Mouse (Mus musculus) midbrain, postnatal 0 days (tissue): ENCODE measurements around the gene Il31ra. TPM values are rescaled to one million over a fixed set of nuclear protein-coding genes. Genes with fewer than 3 reads are reported as not detected.

Experiments
- ATAC-seq: fragments of 200-750 bp; cut with Nextera tagmentation; 2 replicates; pipeline ENCODE4 v1.8.0; 2017; ENCODE audit warnings: moderate number of reproducible peaks, mild to moderate bottlenecking, moderate TSS enrichment, moderate library complexity; ENCODE audit not compliant: low FRiP score
- DNase-seq: peaks from one replicate; pipeline ENCODE4 v3.0.0-alpha.2; 2015; ENCODE audit warnings: low spot score
- H3K27ac ChIP-seq: fragments of 300-500 bp; sonication (generic); 2 replicates; pipeline ENCODE4 v1.5.1; 2014; ENCODE audit warnings: low read depth, mild to moderate bottlenecking, low read length, mixed read lengths
- H3K27me3 ChIP-seq: fragments of 300-500 bp; sonication (generic); 2 replicates; pipeline ENCODE4 v1.6.1; 2014; ENCODE audit warnings: low read length, control low read depth, mixed read lengths; ENCODE audit not compliant: insufficient read depth
- H3K36me3 ChIP-seq: fragments of 300-500 bp; sonication (generic); 2 replicates; pipeline ENCODE4 v1.6.1; 2014; ENCODE audit warnings: low read length, control low read depth, mixed read lengths; ENCODE audit not compliant: insufficient read depth
- H3K4me1 ChIP-seq: fragments of 300-500 bp; sonication (generic); 2 replicates; pipeline ENCODE4 v1.6.1; 2014; ENCODE audit warnings: mild to moderate bottlenecking, control low read depth, antibody characterized with exemption, low read length, mixed read lengths; ENCODE audit not compliant: insufficient read depth
- H3K4me2 ChIP-seq: fragments of 300-500 bp; sonication (generic); 2 replicates; pipeline ENCODE4 v1.6.1; 2014; ENCODE audit warnings: low read depth, mild to moderate bottlenecking, low read length, mixed read lengths; ENCODE audit not compliant: poor library complexity, severe bottlenecking
- H3K4me3 ChIP-seq: fragments of 300-500 bp; sonication (generic); 2 replicates; pipeline ENCODE4 v1.5.1; 2014; ENCODE audit warnings: low read depth, mild to moderate bottlenecking, low read length, moderate library complexity
- H3K9ac ChIP-seq: fragments of 300-500 bp; sonication (generic); replicated peaks from 2 replicates; pipeline ENCODE4 v1.6.1; 2014; ENCODE audit warnings: mild to moderate bottlenecking, low read length, moderate library complexity, mixed read lengths; ENCODE audit not compliant: poor library complexity, severe bottlenecking
- H3K9me3 ChIP-seq: fragments of 300-500 bp; sonication (generic); 2 replicates; pipeline ENCODE4 v1.6.1; 2016; ENCODE audit warnings: low read length, control low read depth
- CTCF ChIP-seq: IDR thresholded peaks from 2 replicates; pipeline ENCODE4 v1.5.1; 2016; ENCODE audit warnings: antibody characterized with exemption, mild to moderate bottlenecking
- WGBS: fragments of 180-500 bp; shearing (Covaris S2); extraction: QIAGEN DNeasy Blood & Tissue Kit; methylation state at CpG from one replicate; pipeline ENCODE4 v1.1.7; 2014; 5-methylcytosine and 5-hydroxymethylcytosine counted together
- polyA plus RNA-seq: library from polyadenylated mRNA; unstranded; fragments of >200 nt; fragmentation: Nextera tagmentation; extraction: Ambion mirVana; gene quantifications from 2 replicates; pipeline ENCODE4 v1.2.1, GENCODE M21; 2015
- total RNA-seq: library from RNA; depleted of rRNA; stranded (reverse); fragments of >200 nt; gene quantifications from 2 replicates; pipeline ENCODE4 v1.2.3, GENCODE M21; 2014

The Il31ra gene
- total and polyA plus RNA-seq, 2 experiments from 2014 or later: 0.05 to 0.07 TPM

GRCm38 (mm10) chr13:112510437-112511212, 83.5 kb downstream of the Il31ra start:
- no peak for TF ChIP-seq CTCF
- ATAC-seq (no peak), DNase-seq (no peak)
- Histone ChIP-seq H3K4me2 (no peak overlapping the region), H3K9ac (no peak overlapping the region), H3K4me3 (no peak overlapping the region), H3K36me3 (peaks cover 2% of the 10 kb centered on the region), H3K27me3 (no peaks in the 10 kb centered on the region), H3K27ac (no peak overlapping the region), H3K9me3 (no peaks in the 10 kb centered on the region), H3K4me1 (no peaks in the 10 kb centered on the region)
- WGBS: 95% methylated on average over 19 of the region's 19 CpGs

GRCm38 (mm10) chr13:112509465-112509864, 84.7 kb downstream of the Il31ra start:
- H3K4me3 ChIP-seq: no peak overlapping the region
- DNase-seq (peak; percentile 88), ATAC-seq (no peak)
- H3K4me1 ChIP-seq: no peaks in the 10 kb centered on the region
- H3K4me2 ChIP-seq: no peak overlapping the region
- H3K36me3 ChIP-seq: peaks cover 9% of the 10 kb centered on the region
- no peak overlapping the region for H3K27ac ChIP-seq
- peak; percentile 95 for TF ChIP-seq CTCF
- WGBS: 30% methylated on average over 4 of the region's 4 CpGs
- H3K27me3 ChIP-seq: no peaks in the 10 kb centered on the region
- no peak overlapping the region for H3K9ac ChIP-seq
- H3K9me3 ChIP-seq: no peaks in the 10 kb centered on the region

GRCm38 (mm10) chr13:112508487-112508886, 85.7 kb downstream of the Il31ra start:
- H3K4me2 ChIP-seq: no peak overlapping the region
- H3K9me3 ChIP-seq: no peaks in the 10 kb centered on the region
- no peaks in the 10 kb centered on the region for H3K4me1 ChIP-seq
- DNase-seq: no peak
- peaks cover 18% of the 10 kb centered on the region for H3K36me3 ChIP-seq
- no peak overlapping the region for H3K27ac ChIP-seq
- ATAC-seq: no peak
- 85% methylated on average over 5 of the region's 5 CpGs for whole genome bisulfite sequencing
- no peak overlapping the region for H3K9ac ChIP-seq
- H3K27me3 ChIP-seq: no peaks in the 10 kb centered on the region
- H3K4me3 ChIP-seq: no peak overlapping the region
- no peak for TF ChIP-seq CTCF

DNA sequence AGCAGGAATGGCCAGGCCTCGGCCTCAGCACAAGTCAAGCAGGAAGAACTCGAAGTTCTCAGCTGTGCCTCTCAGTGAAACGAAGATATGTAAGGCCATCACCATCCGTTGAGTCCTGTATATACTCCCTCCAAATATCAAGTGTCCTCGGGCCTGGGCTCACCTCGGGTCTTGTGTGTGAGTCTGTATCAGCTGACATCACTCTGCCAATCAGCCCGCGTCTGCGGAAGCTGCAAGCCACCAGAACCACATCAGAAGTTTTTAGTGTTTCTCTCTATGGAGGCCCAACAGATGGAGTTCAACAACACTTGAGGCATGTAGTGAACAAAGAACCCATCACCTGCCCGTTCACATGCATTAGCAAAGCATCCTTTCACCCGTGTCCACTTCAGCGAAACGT, 86.5 kb downstream of the Il31ra start:
- no peaks in the 10 kb centered on the region for H3K4me1 ChIP-seq
- H3K9ac ChIP-seq: no peak overlapping the region
- no peak overlapping the region for H3K27ac ChIP-seq
- no peak for ATAC-seq
- 87% methylated on average over 13 of the region's 13 CpGs for WGBS
- peaks cover 21% of the 10 kb centered on the region for H3K36me3 ChIP-seq
- DNase-seq: no peak
- no peak for TF ChIP-seq CTCF
- no peaks in the 10 kb centered on the region for H3K27me3 ChIP-seq
- H3K4me3 ChIP-seq: no peak overlapping the region
- no peak overlapping the region for H3K4me2 ChIP-seq
- no peaks in the 10 kb centered on the region for H3K9me3 ChIP-seq

- H3K36me3 ChIP-seq: peaks cover 25% of the 10 kb centered on the region
- no peaks in the 10 kb centered on the region for H3K27me3 ChIP-seq
- DNase-seq (peak; percentile 11), ATAC-seq (no peak)
- no peak overlapping the region for H3K4me3 ChIP-seq
- TF ChIP-seq CTCF: no peak
- no peak overlapping the region for H3K4me2 ChIP-seq
- no peaks in the 10 kb centered on the region for H3K4me1 ChIP-seq
- 79% methylated on average over 13 of the region's 13 CpGs for WGBS
- no peak overlapping the region for H3K27ac ChIP-seq
- H3K9me3 ChIP-seq: no peaks in the 10 kb centered on the region
- no peak overlapping the region for H3K9ac ChIP-seq
These were observed 87.4 kb downstream of the Il31ra start for GRCm38 (mm10) chr13:112506766-112507165.

GRCm38 (mm10) chr13:112505436-112505835, 88.7 kb downstream of the Il31ra start:
- H3K9ac ChIP-seq: no peak overlapping the region
- H3K36me3 ChIP-seq: peaks cover 37% of the 10 kb centered on the region
- H3K27me3 ChIP-seq: no peaks in the 10 kb centered on the region
- no peak overlapping the region for H3K27ac ChIP-seq
- no peaks in the 10 kb centered on the region for H3K9me3 ChIP-seq
- WGBS: 96% methylated on average over 6 of the region's 6 CpGs
- H3K4me2 ChIP-seq: no peak overlapping the region
- no peak for DNase-seq
- ATAC-seq: no peak
- H3K4me1 ChIP-seq: no peaks in the 10 kb centered on the region
- no peak for TF ChIP-seq CTCF
- no peak overlapping the region for H3K4me3 ChIP-seq
